Mouse (Mus musculus): ENCODE measurements at regions not wholly inside any gene's neighbourhood (a gene's known extent, or its start where the extent isn't known, plus 50 kb on each side); places are given as distances from the start of the nearest gene placed in this dataset.

GRCm38 (mm10) chr5:102295564-102295963, 185.6 kb upstream of the Arhgap24 start:
- no peak for DNase-seq

- DNase-seq = no peak
Observed at GRCm38 (mm10) chr5:102306309-102306708, 174.9 kb upstream of the Arhgap24 start.

GRCm38 (mm10) chr5:102306718-102307117, 174.5 kb upstream of the Arhgap24 start:
- no peak for DNase-seq

- no peak for DNase-seq
Observed at GRCm38 (mm10) chr5:102311570-102311969, 169.6 kb upstream of the Arhgap24 start.

GRCm38 (mm10) chr5:102328197-102328784, 152.9 kb upstream of the Arhgap24 start:
- DNase-seq = no peak

- no peak for DNase-seq
Observed at GRCm38 (mm10) chr5:102333894-102334293, 147.3 kb upstream of the Arhgap24 start.

- DNase-seq = no peak
Observed at GRCm38 (mm10) chr5:102334442-102335197, 146.6 kb upstream of the Arhgap24 start.

GRCm38 (mm10) chr5:102366481-102366880, 114.7 kb upstream of the Arhgap24 start:
- no peak for DNase-seq

- peak in 1 of 2 experiments; percentile 8 for DNase-seq
Observed at GRCm38 (mm10) chr5:102373309-102373971, 107.8 kb upstream of the Arhgap24 start.

GRCm38 (mm10) chr5:102373972-102374755, 107.0 kb upstream of the Arhgap24 start:
- DNase-seq = no peak

- DNase-seq = no peak
Observed at GRCm38 (mm10) chr5:102375339-102375738, 105.9 kb upstream of the Arhgap24 start.

- peak in 1 of 2 experiments; percentile 9 for DNase-seq
Observed at GRCm38 (mm10) chr5:102393941-102394340, 87.2 kb upstream of the Arhgap24 start.

GRCm38 (mm10) chr5:102395608-102396146, 85.5 kb upstream of the Arhgap24 start:
- DNase-seq = peak in 1 of 2 experiments; percentile 7

GRCm38 (mm10) chr5:102399006-102399405, 82.2 kb upstream of the Arhgap24 start:
- no peak for DNase-seq

GRCm38 (mm10) chr5:102417642-102418041, 63.5 kb upstream of the Arhgap24 start:
- no peak for DNase-seq

- peak in 1 of 2 experiments; percentile 25 for DNase-seq
Observed at GRCm38 (mm10) chr5:102419089-102419488, 62.1 kb upstream of the Arhgap24 start.

GRCm38 (mm10) chr5:102424636-102425242, 56.5 kb upstream of the Arhgap24 start:
- DNase-seq = peak; percentile 30 to 39

- no peak for DNase-seq
Observed at GRCm38 (mm10) chr5:102428310-102428709, 52.9 kb upstream of the Arhgap24 start.
